Mouse (Mus musculus) common myeloid progenitor, adult 5-6 weeks (primary cell): ENCODE measurements around the gene Micu1. TPM values are rescaled to one million over a fixed set of nuclear protein-coding genes. Genes with fewer than 3 reads are reported as not detected.
A peak's percentile ranks its signal among the peaks of the same experiment; 100 is the strongest.

ENCODE experiments used
- ATAC-seq: replicated peaks from 2 replicates; pipeline ENCODE4 v1.8.0; 2016; ENCODE audit warnings: low read depth, mild to moderate bottlenecking, moderate TSS enrichment, inconsistent platforms; ENCODE audit not compliant: poor library complexity, severe bottlenecking
- total RNA-seq: library from RNA; stranded (forward); fragments of 200-1000, 187-1606 nt; gene quantifications from 2 replicates; pipeline ENCODE4 v1.2.3, GENCODE M21; 2017

Micu1 gene
- total RNA-seq, 1 experiment from 2014 or later: 37.8 TPM

DNA sequence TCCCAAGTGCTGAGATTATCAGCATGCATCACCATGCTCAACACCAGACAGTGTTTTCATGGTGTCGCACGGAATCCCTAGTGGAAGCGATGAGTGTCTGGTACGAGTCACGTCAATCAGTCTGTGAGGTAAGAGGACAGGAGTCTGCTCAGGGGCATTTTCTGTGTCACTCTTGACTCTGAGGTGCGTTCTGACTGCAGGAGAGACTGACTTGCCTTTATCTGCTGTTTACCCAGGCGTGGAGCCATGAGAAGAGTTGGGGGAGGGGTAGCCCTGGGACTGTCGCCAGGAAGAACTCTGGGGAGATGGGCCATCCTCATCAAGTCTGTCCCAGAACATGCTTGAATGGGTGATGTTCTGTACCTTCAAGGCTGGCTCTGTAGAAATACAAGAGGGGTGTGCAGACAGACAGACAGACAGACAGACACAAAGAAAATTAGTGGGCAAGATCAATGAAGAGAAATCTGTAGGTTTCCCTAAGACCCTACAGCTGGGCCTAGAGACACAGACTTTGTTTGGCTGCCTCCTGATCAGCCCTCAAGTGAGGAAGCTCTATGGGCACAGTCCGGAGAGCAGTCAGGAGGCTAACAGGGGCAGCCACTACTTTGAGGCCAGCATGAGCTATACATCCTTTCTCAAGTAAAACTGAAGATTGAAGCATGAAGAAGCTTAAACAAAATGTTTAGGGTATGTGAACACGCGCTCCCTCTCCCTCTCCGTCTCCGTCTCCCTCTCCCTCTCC is 97.2 kb downstream of the Micu1 start:
- no peak for ATAC-seq

DNA sequence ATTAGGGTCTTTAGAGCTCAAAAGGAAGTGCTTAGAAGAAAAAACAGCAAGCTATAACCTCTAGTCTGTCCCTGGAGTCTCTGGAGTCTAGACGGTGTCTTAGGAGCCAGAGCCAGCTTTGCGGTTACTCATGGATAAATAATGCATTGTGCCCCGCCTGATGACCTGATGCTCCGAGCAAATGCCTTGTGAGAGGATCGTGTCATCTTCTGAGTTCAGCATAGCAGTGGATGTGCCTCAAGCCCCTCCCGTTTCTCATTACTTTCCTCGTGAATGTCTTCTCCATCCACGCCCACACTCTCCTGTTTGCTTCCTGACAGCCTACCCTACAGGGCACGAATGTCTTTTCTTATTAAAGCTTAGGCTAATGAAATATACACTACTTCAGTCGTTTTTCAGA is 97.9 kb downstream of the Micu1 start:
- ATAC-seq: no peak

DNA sequence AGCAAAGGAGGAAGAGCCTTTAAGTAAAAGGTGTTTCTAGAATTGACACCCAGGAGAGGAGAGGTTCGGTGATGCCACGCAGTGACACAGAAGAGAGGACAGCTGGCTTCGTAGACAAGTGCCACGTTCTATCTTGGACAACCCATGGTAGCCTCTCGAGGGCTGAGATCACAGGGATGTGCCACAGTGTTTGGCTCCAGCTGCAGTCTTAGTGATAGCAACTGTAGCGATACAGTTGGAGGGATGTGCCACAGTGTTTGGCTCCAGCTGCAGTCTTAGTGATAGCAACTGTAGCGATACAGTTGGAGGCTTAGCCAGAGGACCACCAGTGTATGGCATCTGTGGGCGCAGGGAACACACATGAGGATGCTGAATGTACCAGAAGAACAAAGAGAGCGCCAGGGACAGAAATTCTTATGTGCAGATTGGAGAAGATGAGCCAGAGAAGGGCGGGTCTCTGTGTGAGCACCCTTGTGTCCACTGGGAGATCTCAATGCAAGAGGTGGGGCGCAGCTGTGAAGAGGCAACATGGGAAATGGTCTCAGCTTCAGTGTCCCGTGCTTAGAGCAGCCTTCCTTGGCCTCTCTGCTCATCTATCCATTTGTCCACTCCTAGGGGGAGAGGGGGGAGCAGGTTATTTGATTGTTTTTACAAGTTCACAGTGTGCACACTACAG is 98.7 kb downstream of the Micu1 start:
- peak; percentile 91 for ATAC-seq

DNA sequence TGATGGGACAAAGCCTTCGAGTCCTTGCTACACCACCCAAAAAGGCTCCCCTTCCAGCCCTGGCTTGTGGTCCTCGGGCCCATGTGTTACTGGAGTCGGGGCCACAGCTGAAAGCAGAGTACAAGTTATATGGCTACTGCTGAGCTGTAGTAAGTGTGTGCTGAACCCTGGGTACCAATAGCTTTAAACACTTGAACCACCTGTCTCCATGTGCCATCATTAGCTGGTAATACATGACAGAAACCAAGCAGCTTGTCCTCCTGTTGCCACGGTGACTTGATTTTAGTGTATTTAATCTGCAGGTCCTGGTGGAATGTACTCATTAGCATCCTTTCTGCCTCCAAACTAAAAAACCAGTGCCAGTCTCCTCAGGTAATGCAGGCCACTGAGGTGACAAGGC is 106.4 kb downstream of the Micu1 start:
- no peak for ATAC-seq

DNA sequence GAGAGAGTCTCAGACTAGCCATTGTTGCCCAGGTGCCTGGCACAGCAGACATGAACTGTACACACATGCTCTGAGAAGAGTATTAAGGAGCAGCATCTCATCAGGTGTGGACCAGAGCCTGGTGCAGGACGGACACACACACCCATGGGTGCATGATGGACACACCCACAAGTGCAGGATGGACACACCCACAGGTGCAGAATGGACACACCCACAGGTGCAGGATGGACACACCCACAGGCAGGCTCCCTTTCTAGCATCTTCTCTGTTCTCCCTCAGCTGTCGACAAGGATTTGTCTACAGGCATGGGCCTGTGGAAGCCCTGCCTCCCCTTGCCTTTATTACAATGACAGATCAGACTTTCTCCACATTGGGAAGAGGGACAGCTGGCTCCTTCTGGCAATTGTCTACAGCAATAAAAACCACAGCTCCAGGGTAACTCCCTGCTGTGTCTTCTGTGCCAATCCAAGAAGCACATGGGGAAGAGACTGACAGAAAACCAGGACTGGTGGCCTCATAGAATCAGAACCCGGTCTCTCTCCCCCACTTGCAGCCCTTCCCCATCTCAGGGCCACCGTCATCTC is 107.8 kb downstream of the Micu1 start:
- no peak for ATAC-seq

DNA sequence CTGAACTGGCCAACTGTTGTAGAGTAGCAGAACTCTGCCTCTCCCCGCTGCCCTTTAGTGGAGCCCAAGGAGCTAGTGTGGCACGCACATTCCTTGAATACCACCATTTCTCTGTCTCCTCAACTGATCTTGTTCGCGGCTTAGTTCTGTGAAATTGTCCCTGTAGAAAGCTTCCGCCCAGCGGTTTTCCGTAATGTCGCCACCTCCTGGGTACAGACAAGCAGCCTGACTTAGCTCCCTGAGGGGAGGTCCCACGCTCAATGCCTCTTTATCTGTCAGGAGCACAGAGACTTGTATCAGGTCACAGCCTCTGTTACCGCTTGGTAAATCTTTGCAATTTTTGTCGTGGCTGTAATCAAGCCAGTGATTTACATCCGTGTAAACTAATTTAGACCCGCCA is 110.7 kb downstream of the Micu1 start:
- 0 out of 2 replicates have a peak, but pooled peaks have one; percentile 37 for ATAC-seq

DNA sequence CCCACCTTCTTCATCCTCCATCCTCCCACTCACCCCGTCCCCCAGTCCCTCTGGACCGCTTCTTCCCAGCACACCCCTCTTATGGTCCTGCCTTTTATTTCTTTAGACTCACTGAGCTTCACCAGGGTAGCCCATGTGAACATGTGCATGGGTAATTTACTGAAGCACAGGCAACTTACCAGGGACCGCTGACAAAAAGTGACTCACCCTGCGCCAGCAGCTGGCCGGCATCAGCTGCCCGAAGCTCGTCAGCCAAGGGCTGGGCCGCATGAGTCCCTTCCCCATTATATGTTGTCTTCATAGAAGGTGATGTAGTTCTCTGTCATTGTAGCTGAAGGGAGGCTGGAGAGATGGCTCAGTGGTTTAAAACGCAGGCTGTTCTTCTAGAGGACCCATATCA is 111.5 kb downstream of the Micu1 start:
- no peak for ATAC-seq

DNA sequence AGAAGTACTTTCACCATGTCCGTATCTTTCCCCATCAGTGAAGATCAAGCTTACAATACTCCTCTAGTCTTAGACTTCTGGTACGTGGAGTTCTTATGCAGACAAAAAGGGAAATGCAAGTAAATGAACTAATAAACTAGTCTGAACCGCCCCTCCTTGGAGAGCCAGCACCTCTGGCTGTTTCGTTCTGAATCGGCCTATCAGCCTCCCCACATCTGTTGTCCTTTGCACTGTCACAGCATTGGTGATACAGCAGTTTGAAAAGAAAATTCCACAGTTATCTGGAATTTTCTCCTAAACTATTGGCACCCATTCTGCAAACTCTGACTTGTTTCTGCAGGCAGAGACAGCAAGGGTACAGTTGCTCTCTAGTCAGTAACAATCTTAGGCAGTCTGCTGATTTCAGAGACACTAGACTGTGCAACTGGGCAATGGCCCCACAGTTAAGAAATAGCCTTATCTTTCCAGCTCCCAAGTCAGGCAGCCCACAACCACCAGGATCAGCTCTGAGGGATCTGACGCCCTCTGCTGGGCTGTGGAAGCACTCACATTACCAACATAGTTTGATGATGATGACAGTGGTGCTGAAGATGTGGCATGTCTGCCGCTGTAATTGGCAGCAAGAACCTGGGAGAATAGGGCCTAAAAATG is 112.4 kb downstream of the Micu1 start:
- ATAC-seq: peak; percentile 85

DNA sequence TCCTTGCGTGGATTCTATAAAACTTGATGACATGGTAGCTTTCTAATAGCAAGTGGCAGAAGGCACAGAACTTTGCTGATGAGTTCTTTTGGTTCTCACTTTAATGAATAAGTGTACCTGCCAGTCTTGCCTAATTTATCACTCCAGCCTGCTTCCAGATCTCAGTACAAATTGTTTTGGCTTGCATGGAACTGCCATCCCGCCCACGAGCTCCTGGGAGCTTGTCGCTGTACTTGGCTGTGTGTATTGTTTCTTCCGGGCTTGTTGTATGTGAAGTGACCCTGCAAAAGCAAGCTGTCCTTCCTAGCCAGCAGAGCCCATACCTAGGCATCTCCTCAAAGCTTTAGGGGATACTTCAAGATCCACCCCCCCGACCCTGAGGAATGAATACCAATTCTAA is 114.3 kb downstream of the Micu1 start:
- no peak for ATAC-seq

DNA sequence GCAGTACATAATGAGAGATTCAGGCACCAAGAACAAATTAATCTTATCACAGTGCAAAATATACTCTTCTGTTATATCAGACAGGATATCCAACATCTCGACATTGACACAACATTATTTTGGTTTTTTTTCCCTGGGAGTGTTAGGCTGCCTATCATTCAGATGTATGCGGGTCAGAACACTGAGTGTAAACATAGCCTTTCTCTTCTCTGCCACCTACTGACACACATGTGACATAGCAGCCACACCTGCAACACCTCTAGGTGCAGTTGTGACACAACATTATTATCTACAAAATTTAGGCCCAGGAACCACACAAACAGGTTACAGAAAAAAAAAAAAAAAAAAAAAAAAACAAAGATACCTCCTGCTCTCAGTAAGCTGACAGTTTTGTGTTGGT is 115.3 kb downstream of the Micu1 start:
- no peak for ATAC-seq

DNA sequence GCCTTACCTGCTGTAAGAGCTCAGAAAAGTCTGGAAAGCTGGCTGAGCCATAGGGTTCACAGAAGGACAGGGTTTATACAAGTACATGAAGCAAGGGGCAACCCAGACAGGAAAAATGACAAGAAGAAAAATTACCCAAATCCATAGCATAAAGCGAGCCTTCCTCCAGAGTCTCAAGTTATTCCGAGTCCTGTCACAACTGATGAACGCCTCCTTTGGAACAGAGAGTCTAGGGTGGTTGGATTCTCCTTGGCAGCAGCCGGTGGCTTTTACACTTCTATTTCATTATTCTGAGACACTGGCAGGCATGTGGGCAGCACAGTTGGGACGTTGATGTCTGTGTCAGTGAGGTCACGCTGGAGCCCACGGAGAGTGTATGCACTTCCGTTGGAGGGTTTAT is 115.7 kb downstream of the Micu1 start:
- ATAC-seq: no peak

DNA sequence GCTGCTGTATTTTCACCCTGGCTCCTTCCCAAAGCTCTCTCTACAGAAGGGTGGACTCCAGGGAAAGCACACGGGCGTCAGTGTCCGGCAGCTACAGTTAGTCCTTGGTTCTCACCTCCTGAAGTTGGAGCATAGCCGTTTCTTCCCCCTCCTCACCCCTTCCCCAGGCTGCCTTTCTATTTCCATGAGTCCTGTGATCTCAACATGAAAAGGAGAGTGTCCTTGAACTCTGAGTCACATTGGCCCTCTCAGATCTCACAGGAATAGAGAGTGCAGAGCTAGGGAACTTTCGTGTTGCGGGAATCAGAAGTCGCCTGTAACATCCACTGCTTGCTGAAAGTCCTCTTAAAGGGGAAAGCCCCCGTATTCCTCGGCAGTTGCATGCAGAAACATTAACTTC is 116.9 kb downstream of the Micu1 start:
- ATAC-seq: no peak

DNA sequence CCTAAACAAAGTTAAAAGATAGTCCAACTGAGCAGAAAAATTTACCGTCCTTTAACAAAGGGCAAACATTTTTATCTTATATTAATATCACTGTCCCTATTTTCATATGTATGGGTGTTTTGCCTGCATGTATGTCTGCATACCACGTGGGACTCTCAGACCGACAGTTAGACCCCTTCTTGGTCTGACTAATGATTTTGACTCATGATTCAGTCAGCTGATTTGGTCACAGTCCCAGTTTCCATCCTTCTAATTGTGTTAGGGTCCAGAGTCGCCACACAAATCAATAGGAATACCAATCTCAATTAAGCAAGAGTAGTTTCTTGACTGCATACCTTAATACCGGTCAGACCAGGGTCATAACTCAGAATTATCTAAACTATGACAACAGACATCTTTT is 118.6 kb downstream of the Micu1 start:
- no peak for ATAC-seq

DNA sequence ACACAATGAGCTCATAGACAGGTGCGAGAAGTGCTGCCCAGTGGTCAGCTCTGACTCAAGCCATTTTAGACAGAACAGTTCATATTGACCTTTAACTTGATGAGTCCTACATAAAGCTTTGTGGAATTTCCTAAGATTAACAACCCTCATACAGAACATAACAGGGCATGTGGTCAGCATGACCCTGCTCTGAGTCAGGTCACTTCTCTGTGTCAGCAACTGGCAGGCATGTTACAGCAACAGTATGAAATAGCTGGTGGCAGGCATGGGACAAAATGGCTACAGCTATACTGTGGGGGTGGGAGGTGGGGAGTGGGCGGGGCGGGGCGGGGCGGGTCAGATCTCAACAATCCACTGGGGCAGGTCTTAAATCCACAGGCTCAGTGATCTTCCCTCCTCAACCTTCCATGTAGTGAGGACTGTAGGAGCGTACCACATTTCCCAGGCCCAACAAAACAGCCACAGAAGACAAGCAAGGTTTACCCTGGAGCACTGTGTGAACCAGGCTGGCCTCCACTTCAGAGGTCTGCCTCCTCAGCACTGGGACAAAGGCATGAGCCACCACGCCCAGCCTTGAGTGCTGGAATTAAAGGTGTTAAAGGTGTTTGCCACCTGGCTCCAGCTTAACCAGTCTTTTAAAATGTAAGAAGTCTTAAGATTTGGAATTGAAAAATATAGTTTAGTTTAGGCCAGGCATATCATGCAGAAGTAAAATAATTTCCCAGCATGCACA is 119.2 kb downstream of the Micu1 start:
- ATAC-seq: no peak

DNA sequence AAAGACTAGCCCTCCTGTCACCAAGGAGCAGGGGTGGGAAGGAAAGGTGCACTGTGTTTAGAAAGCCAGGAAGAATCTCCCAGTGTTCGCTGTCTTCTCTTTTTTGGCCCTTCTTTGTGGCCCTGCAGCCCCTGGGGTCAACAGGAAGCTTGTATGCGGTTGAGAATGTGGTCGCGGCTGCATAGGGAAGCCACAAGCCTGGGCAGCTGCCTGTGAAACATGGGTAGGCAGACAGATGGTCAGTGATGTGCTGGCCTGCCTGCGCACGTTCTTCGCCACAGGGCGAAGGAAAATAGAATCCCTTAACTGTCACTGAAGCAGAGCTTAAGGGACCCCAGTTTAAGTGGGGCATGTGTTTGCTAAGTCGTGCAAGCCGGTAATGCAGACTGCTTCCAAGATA is 120.6 kb downstream of the Micu1 start:
- peak; percentile 82 for ATAC-seq

DNA sequence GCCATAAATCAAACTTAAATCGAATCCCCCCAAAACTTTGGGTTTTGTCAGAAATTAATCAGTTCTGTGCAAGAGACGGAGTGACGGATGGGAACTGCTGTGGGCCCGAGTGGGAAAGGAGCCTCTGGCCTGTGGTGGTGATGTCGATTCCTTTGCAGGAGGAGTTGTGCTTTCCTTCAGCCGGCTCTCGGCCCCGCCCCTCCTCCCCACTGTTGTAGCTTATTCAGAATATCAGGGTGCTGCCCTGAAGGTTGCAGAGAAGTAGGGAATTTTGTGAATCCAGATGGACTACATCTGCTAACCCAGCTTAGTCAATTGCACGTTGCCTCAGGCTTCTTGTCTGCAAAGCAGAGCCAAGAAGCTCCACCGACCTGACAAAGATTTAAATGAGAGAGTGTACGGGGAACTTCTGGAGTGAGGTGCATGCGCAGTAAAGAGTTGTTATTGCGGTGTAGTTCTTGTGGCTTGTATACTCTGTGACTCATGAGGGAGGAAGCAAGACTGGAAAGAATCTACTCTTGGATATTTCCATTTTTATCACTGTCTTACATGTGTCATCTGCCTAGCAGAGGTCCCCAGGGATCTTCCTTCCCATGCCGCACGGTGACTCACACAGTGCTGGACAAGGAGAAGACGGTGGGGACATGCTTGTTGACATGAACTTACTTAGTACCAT is 123.0 kb downstream of the Micu1 start:
- ATAC-seq: peak; percentile 30; the same call in 1 of the 2 replicates

DNA sequence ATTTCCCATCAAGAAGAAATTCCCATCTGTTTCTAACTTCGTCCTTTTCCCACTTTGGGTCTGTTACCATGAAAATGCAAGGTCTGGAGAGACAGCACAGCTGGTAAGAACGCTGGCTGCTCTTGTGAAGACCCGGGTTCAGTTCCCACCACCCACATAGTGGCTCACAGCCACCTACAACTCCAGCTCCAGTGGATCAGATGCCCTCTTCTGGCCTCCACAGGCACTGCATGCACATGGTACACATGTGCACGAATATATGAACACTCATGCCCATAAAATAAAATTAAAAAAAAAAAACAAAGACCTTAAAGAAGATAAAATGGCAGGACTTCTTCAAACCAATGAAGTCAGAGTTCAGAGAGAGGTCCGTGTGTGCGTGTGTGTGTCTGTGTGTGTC is 127.6 kb downstream of the Micu1 start:
- ATAC-seq: no peak

DNA sequence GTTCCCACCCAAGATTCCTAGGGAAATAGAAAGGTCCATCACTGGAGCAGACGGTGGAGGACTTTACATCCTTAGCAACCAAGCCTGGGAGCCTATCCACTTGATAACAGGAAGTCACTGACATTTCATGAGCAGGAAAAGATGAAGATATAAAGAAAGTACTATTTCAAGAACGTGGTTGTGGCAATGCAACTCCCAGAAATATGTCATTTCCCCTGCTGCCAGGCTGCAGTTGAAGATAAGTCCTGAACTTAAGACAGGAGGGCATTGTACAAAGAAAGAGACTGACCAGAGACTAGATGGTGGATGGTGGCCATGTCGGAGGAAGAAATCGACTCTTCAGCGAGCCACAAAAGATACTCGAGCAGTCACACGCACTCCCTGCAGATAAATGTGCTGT is 129.7 kb downstream of the Micu1 start:
- ATAC-seq: peak; percentile 90

DNA sequence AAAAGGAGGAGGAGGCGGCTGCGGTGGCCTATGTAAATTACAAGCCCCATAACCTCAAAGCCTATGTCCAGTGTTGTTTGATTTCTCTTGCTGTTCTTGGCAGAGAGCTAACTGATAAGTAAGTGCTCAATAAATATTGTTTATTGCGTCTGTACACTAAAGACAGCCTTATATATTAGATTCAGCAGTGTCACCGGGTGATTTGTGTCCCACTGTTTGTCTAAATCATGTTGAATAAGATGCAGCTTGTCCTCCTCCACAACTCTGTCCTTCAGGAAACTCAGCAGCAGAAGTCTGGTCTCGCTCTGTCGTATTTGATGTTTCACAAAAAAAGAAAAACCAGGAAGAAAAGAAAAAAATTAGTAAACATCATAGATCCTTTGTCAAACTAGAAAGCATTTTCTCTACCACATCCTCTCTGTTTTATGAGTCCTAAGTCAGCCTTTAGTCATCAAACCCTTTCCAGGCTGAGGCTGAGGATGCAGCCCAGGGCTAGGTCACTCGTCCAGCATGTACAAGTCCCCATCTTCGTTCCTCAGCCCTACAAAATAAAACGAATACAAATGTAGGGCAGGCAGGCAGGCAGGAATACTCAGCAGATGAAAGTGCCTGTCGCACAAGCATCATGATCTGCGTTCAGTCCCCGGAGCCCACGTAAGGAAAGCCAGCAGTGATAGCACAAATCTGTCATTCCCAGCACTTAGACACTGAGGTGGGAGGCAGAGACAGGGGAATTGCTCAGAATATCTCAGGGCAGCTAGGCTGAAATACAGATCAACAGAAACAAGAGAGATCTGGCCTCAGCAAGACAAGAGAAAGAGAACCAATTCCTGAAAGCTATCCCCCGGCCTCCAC is 133.3 kb downstream of the Micu1 start:
- ATAC-seq: no peak
